Mouse (Mus musculus): ENCODE measurements around the gene Bean1.

GRCm38 (mm10) chr8:104184905-104185304 lies 14.7 kb downstream of the Bean1 start:
- no peak for TF ChIP-seq CTCF (IDR thresholded peaks at IDR 0.05; ENCODE audit: borderline replicate concordance, extremely low read depth, insufficient read depth, insufficient read length)
- TF ChIP-seq POLR2A (IDR thresholded peaks at IDR 0.05; ENCODE audit: borderline replicate concordance, extremely low read depth, insufficient read depth, insufficient read length, poor library complexity, severe bottlenecking), result no peak
